ENCODE assay signal across 13 mouse cellular contexts in the genomic region with DNA sequence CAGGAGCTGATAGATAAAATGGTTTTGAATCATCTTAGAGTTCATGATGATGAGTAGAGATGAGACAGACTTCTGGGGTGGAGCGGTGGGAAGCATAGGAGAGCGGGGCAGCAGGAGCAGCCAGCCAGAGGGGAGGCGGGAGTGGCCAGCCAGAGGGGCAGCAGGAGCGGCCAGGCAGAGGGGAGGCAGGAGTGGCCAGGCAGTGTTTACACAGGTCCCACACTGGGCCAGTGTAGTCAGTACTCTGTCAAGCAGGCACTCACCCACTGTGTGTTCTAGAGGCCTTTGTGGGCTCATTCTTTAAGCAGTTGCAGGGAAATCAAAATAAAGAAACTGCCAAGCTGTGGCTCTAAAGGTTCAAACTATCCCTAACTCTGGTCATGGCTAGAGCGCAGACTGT.
"Had no signal": no experiment of that assay in that cellular context is flagged by ENCODE, and none has a peak within 500 bp of the region (broad histone marks: within the 10 kb centered on the region; RNA-seq: fewer than 3 reads in every experiment).

No protein-coding gene starts in this region.

- ATAC-seq: hindbrain, postnatal 0 days; midbrain, embryonic 15.5 days had no signal

- H3K9ac ChIP-seq: limb, embryonic 12.5 days; liver, embryonic 13.5 days; lung, embryonic 14.5 days; midbrain, embryonic 15.5 days; neural tube, embryonic 12.5 days had no signal

- H3K4me1 ChIP-seq: limb, embryonic 12.5 days; midbrain, embryonic 15.5 days; neural tube, embryonic 12.5 days had no signal

- DNase-seq: kidney, adult 8-10 months; liver, embryonic 13.5 days; lung, embryonic 14.5 days; lung, postnatal 14 days; right cerebral cortex, postnatal 14 days; thymus, postnatal 4 days had no signal

- H3K4me3 ChIP-seq: limb, embryonic 12.5 days; liver, embryonic 13.5 days; megakaryocyte, embryonic 14.5 days; midbrain, embryonic 15.5 days; neural tube, embryonic 12.5 days had no signal

- H3K4me2 ChIP-seq: limb, embryonic 12.5 days; liver, embryonic 13.5 days; lung, embryonic 14.5 days; midbrain, embryonic 11.5 days; midbrain, embryonic 15.5 days; neural tube, embryonic 12.5 days had no signal

- H3K27me3 ChIP-seq: limb, embryonic 12.5 days; liver, embryonic 13.5 days; megakaryocyte, embryonic 14.5 days; midbrain, embryonic 15.5 days; neural tube, embryonic 12.5 days had no signal

- H3K27ac ChIP-seq: hindbrain, postnatal 0 days; limb, embryonic 12.5 days; liver, embryonic 13.5 days; macrophage; midbrain, embryonic 15.5 days; neural tube, embryonic 12.5 days had no signal

- H3K9me3 ChIP-seq: limb, embryonic 12.5 days; liver, embryonic 13.5 days; megakaryocyte, embryonic 14.5 days; midbrain, embryonic 15.5 days; neural tube, embryonic 12.5 days had no signal
